18 mouse cellular contexts compared by ENCODE assay signal in genomic region chr10:76247960-76248646, GRCm38 (mm10). TPM values are rescaled to one million over a fixed set of nuclear protein-coding genes. Genes with fewer than 3 reads are reported as not detected.
DNase-seq lines count a peak whose midpoint lies in the region; ATAC-seq and TF ChIP-seq lines count a peak whose summit lies in the region.
"Had no signal": no experiment of that assay in that cellular context is flagged by ENCODE, and none has a peak within 500 bp of the region (broad histone marks: within the 10 kb centered on the region; RNA-seq: fewer than 3 reads in every experiment).

No protein-coding gene starts in this region.

- no peaks in the 10 kb centered on the region for H3K36me3 ChIP-seq in forebrain, embryonic 11.5 days (ENCODE audit: control insufficient read depth, insufficient read depth, low read length)
- no peaks in the 10 kb centered on the region for H3K36me3 ChIP-seq in forebrain, embryonic 13.5 days (ENCODE audit: poor library complexity, severe bottlenecking)
- H3K36me3 ChIP-seq in midbrain, embryonic 11.5 days (ENCODE audit: control insufficient read depth, insufficient read depth, low read length) = no peaks in the 10 kb centered on the region
- no peaks in the 10 kb centered on the region for H3K36me3 ChIP-seq in midbrain, postnatal 0 days (ENCODE audit: insufficient read depth, low read length)
- no peaks in the 10 kb centered on the region for H3K36me3 ChIP-seq in embryonic facial prominence, embryonic 12.5 days
- no peaks in the 10 kb centered on the region for H3K36me3 ChIP-seq in myocyte (ENCODE audit: control insufficient read depth, insufficient read depth)
- H3K36me3 ChIP-seq: liver, embryonic 15.5 days had no signal

- H3ac ChIP-seq in myocyte (ENCODE audit: control insufficient read depth, insufficient read length) = no peak overlapping the region

- no peaks in the 10 kb centered on the region for H3K9me3 ChIP-seq in forebrain, embryonic 11.5 days (ENCODE audit: control insufficient read depth, low read length)
- H3K9me3 ChIP-seq in forebrain, embryonic 13.5 days (replicated peaks) = no peaks in the 10 kb centered on the region; the same call in 1 of the 2 replicates
- H3K9me3 ChIP-seq in midbrain, embryonic 11.5 days (ENCODE audit: control insufficient read depth, low read length) = no peaks in the 10 kb centered on the region
- no peaks in the 10 kb centered on the region for H3K9me3 ChIP-seq in midbrain, postnatal 0 days (ENCODE audit: low read length)
- no peaks in the 10 kb centered on the region for H3K9me3 ChIP-seq in embryonic facial prominence, embryonic 12.5 days
- H3K9me3 ChIP-seq: liver, embryonic 15.5 days had no signal

- H3K27me3 ChIP-seq in forebrain, embryonic 11.5 days (ENCODE audit: control insufficient read depth, insufficient read depth, low read length) = no peaks in the 10 kb centered on the region
- H3K27me3 ChIP-seq in forebrain, embryonic 13.5 days = no peaks in the 10 kb centered on the region
- no peaks in the 10 kb centered on the region for H3K27me3 ChIP-seq in midbrain, embryonic 11.5 days (ENCODE audit: control insufficient read depth, insufficient read depth, low read length)
- H3K27me3 ChIP-seq in midbrain, postnatal 0 days (ENCODE audit: insufficient read depth, low read length) = no peaks in the 10 kb centered on the region
- H3K27me3 ChIP-seq in embryonic facial prominence, embryonic 12.5 days = no peaks in the 10 kb centered on the region
- no peaks in the 10 kb centered on the region for H3K27me3 ChIP-seq in myocyte (ENCODE audit: control insufficient read depth, insufficient read depth, insufficient read length)
- H3K27me3 ChIP-seq: liver, embryonic 15.5 days had no signal

- no peak overlapping the region; the same call in 1 of the 2 replicates for H3K9ac ChIP-seq in forebrain, embryonic 11.5 days (ENCODE audit: low read length)
- no peak overlapping the region for H3K9ac ChIP-seq in forebrain, embryonic 13.5 days
- no peak overlapping the region for H3K9ac ChIP-seq in midbrain, embryonic 11.5 days (ENCODE audit: low read length)
- no peak overlapping the region for H3K9ac ChIP-seq in midbrain, postnatal 0 days (replicated peaks; ENCODE audit: low read length, poor library complexity, severe bottlenecking)
- no peak overlapping the region for H3K9ac ChIP-seq in embryonic facial prominence, embryonic 12.5 days
- H3K9ac ChIP-seq: liver, embryonic 15.5 days had no signal

- no peak overlapping the region for H3K4me2 ChIP-seq in forebrain, embryonic 11.5 days (ENCODE audit: low read depth, low read length, severe bottlenecking)
- H3K4me2 ChIP-seq in forebrain, embryonic 13.5 days = no peak overlapping the region
- no peak overlapping the region for H3K4me2 ChIP-seq in midbrain, embryonic 11.5 days
- no peak overlapping the region for H3K4me2 ChIP-seq in midbrain, postnatal 0 days (ENCODE audit: low read depth, low read length, poor library complexity, severe bottlenecking)
- no peak overlapping the region for H3K4me2 ChIP-seq in embryonic facial prominence, embryonic 12.5 days (replicated peaks)
- H3K4me2 ChIP-seq in myocyte (ENCODE audit: low read depth) = peak overlapping the region; percentile 44
- H3K4me2 ChIP-seq: liver, embryonic 15.5 days had no signal

- H3K27ac ChIP-seq in forebrain, embryonic 11.5 days (ENCODE audit: low read depth, low read length) = no peak overlapping the region
- H3K27ac ChIP-seq in forebrain, embryonic 13.5 days = no peak overlapping the region
- no peak overlapping the region for H3K27ac ChIP-seq in midbrain, embryonic 11.5 days (ENCODE audit: low read depth, low read length)
- H3K27ac ChIP-seq in midbrain, postnatal 0 days (ENCODE audit: low read depth, low read length) = no peak overlapping the region
- peak overlapping the region; percentile 17; the same call in 1 of the 2 replicates for H3K27ac ChIP-seq in embryonic facial prominence, embryonic 12.5 days
- H3K27ac ChIP-seq: heart, adult 2 months; liver, embryonic 15.5 days had no signal

- no peak for TF ChIP-seq CTCF in midbrain, postnatal 0 days (IDR thresholded peaks at IDR 0.05)

- no peak for ATAC-seq in forebrain, embryonic 11.5 days (replicated peaks; ENCODE audit: low FRiP score)
- ATAC-seq in forebrain, embryonic 13.5 days = no peak
- ATAC-seq in midbrain, embryonic 11.5 days (ENCODE audit: low FRiP score) = no peak; the same call in 1 of the 2 replicates
- no peak for ATAC-seq in midbrain, postnatal 0 days (ENCODE audit: low FRiP score)
- ATAC-seq in embryonic facial prominence, embryonic 12.5 days (ENCODE audit: insufficient number of reproducible peaks, insufficient read depth, low FRiP score, low TSS enrichment) = no peak
- ATAC-seq: forebrain, embryonic 14.5 days; intestine, embryonic 16.5 days; lung, postnatal 0 days; midbrain, embryonic 16.5 days had no signal

- WGBS in forebrain, embryonic 11.5 days = 31% methylated on average over 21 of the region's 21 CpGs
- 34% methylated on average over 21 of the region's 21 CpGs for WGBS in forebrain, embryonic 13.5 days
- 38% methylated on average over 21 of the region's 21 CpGs for WGBS in midbrain, embryonic 11.5 days
- WGBS in midbrain, postnatal 0 days = 31% methylated on average over 21 of the region's 21 CpGs
- WGBS in embryonic facial prominence, embryonic 12.5 days = 40% methylated on average over 21 of the region's 21 CpGs

- peaks cover 3% of the 10 kb centered on the region; the same call in 1 of the 2 replicates for H3K4me1 ChIP-seq in forebrain, embryonic 11.5 days (replicated peaks; ENCODE audit: control insufficient read depth, insufficient read depth, low read length)
- peaks cover 4% of the 10 kb centered on the region; the same call in 1 of the 2 replicates for H3K4me1 ChIP-seq in forebrain, embryonic 13.5 days
- peaks cover 5% of the 10 kb centered on the region; the same call in 1 of the 2 replicates for H3K4me1 ChIP-seq in midbrain, embryonic 11.5 days (ENCODE audit: control insufficient read depth, insufficient read depth, low read length)
- no peaks in the 10 kb centered on the region for H3K4me1 ChIP-seq in midbrain, postnatal 0 days (ENCODE audit: insufficient read depth, low read length)
- peaks cover 8% of the 10 kb centered on the region; the same call in 1 of the 2 replicates for H3K4me1 ChIP-seq in embryonic facial prominence, embryonic 12.5 days
- H3K4me1 ChIP-seq: liver, embryonic 15.5 days had no signal

- DNase-seq in forebrain, embryonic 11.5 days (ENCODE audit: low spot score) = peak; percentile 50
- peak; percentile 86 for DNase-seq in midbrain, embryonic 11.5 days (ENCODE audit: low spot score, missing footprints)
- no peak for DNase-seq in midbrain, postnatal 0 days (ENCODE audit: low spot score)
- no peak for DNase-seq in heart, postnatal 4 days
- DNase-seq in left cerebral cortex, adult 18-20 months (ENCODE audit: low spot score in 2 of 2) = no peak
- DNase-seq: adrenal gland, adult 8-10 months; gastrocnemius, postnatal 14 days; heart, adult 2 months; thymus, postnatal 25 days had no signal

- H3K79me2 ChIP-seq in myocyte (ENCODE audit: control insufficient read depth, insufficient read depth) = no peaks in the 10 kb centered on the region

- no peak for TF ChIP-seq POLR2A in myocyte (IDR thresholded peaks at IDR 0.05; ENCODE audit: insufficient read length, low read depth)

- no peak overlapping the region for H3K4me3 ChIP-seq in forebrain, embryonic 11.5 days (ENCODE audit: low read depth, low read length)
- no peak overlapping the region for H3K4me3 ChIP-seq in forebrain, embryonic 13.5 days
- H3K4me3 ChIP-seq in midbrain, embryonic 11.5 days (ENCODE audit: low read depth, low read length) = no peak overlapping the region
- no peak overlapping the region for H3K4me3 ChIP-seq in midbrain, postnatal 0 days (ENCODE audit: low read depth, low read length)
- no peak overlapping the region for H3K4me3 ChIP-seq in embryonic facial prominence, embryonic 12.5 days
- no peak overlapping the region for H3K4me3 ChIP-seq in myocyte
- H3K4me3 ChIP-seq: heart, adult 2 months; liver, embryonic 15.5 days had no signal

TF ChIP-seq in myocyte, 11 proteins besides CTCF, POLR2A, EP300 and RAD21 (continues in another document):
- no peak for TF ChIP-seq POLR2AphosphoS2 (IDR thresholded peaks at IDR 0.05; ENCODE audit: insufficient read length, low read depth)
- TF ChIP-seq MAX (IDR thresholded peaks at IDR 0.05; ENCODE audit: low read depth) = no peak
- no peak for TF ChIP-seq MYOG (IDR thresholded peaks at IDR 0.05; ENCODE audit: control insufficient read depth in 1 of 3, insufficient read depth in 1 of 3, insufficient read length in 2 of 3, low read depth in 2 of 3)
- no peak for TF ChIP-seq TCF12 (IDR thresholded peaks at IDR 0.05; ENCODE audit: insufficient read depth, poor library complexity, severe bottlenecking)
- no peak for TF ChIP-seq TCF3 (IDR thresholded peaks at IDR 0.05; ENCODE audit: insufficient read length, low read depth)
- no peak for TF ChIP-seq CEBPB (IDR thresholded peaks at IDR 0.05; ENCODE audit: insufficient read depth, poor library complexity, severe bottlenecking)
- no peak for TF ChIP-seq MYOD1 (IDR thresholded peaks at IDR 0.05; ENCODE audit: control insufficient read depth in 1 of 3, insufficient read length in 2 of 3, low read depth in 2 of 3)

RNA-seq across cellular contexts. Expression of gene S100b, which starts 5.5 kb away (rescaled TPM):
- 0.12 TPM in 1 of 2 replicates, not detected in the other for polyA plus RNA-seq in forebrain, embryonic 11.5 days (2014; fragmentation: Nextera tagmentation; extraction: Ambion mirVana)
- polyA plus RNA-seq in forebrain, embryonic 13.5 days (2015; fragmentation: Nextera tagmentation; extraction: Ambion mirVana) = 0.47 TPM in 1 of 2 replicates, not detected in the other
- polyA plus RNA-seq in midbrain, embryonic 11.5 days (2014; fragmentation: Nextera tagmentation; extraction: Ambion mirVana) = 0.20 and 0.21 TPM in 2 replicates
- total RNA-seq in midbrain, postnatal 0 days (2014; rRNA removed) = 8.9 and 12.9 TPM in 2 replicates
- polyA plus RNA-seq in midbrain, postnatal 0 days (2015; fragmentation: Nextera tagmentation; extraction: Ambion mirVana) = 7.7 and 8.8 TPM in 2 replicates
- polyA plus RNA-seq in embryonic facial prominence, embryonic 12.5 days (2016; fragmentation: Nextera tagmentation; extraction: Ambion mirVana) = 1.2 and 1.6 TPM in 2 replicates
- 0.04 TPM for polyA plus RNA-seq in myocyte (2012; fragmentation: generic; extraction: Trizol)
- total RNA-seq in heart, postnatal 4 days (2021) = 1 to 10 TPM; 1.2 to 1.9 TPM
- 100 to 1,000 TPM; 157 to 173 TPM for total RNA-seq in left cerebral cortex, adult 18-20 months (2021)
- total RNA-seq: hematopoietic stem cell, adult 5-6 weeks had no signal

RNA-seq across cellular contexts. Expression of gene Prmt2, which starts 10.4 kb away (rescaled TPM):
- 83.9 and 99.6 TPM in 2 replicates for polyA plus RNA-seq in forebrain, embryonic 11.5 days (2014; fragmentation: Nextera tagmentation; extraction: Ambion mirVana)
- polyA plus RNA-seq in forebrain, embryonic 13.5 days (2015; fragmentation: Nextera tagmentation; extraction: Ambion mirVana) = 173 and 181 TPM in 2 replicates
- polyA plus RNA-seq in midbrain, embryonic 11.5 days (2014; fragmentation: Nextera tagmentation; extraction: Ambion mirVana) = 106 and 115 TPM in 2 replicates
- 173 and 174 TPM in 2 replicates for total RNA-seq in midbrain, postnatal 0 days (2014; rRNA removed)
- 326 and 342 TPM in 2 replicates for polyA plus RNA-seq in midbrain, postnatal 0 days (2015; fragmentation: Nextera tagmentation; extraction: Ambion mirVana)
- 69.4 and 75.0 TPM in 2 replicates for polyA plus RNA-seq in embryonic facial prominence, embryonic 12.5 days (2016; fragmentation: Nextera tagmentation; extraction: Ambion mirVana)
- polyA plus RNA-seq in myocyte (2012; fragmentation: generic; extraction: Trizol) = 52.4 TPM
- total RNA-seq in heart, postnatal 4 days (2021) = 10 to 100 TPM; 23.8 to 26.5 TPM
- total RNA-seq in left cerebral cortex, adult 18-20 months (2021) = 10 to 100 TPM; 62.1 to 70.2 TPM

Comparison
In these comparisons a context has a peak if more than half of its experiments do, and no peak if none do; other contexts are left out.
1. DNase-seq: peak in forebrain, embryonic 11.5 days (single experiment) and midbrain, embryonic 11.5 days (single experiment); none in midbrain, postnatal 0 days (single experiment), heart, postnatal 4 days (single experiment) and left cerebral cortex, adult 18-20 months (0 of 2).